In genomic region chr9:116146235-116146634, GRCm38 (mm10) we compare ENCODE assay signal across 9 mouse cellular contexts. TPM values are rescaled to one million over a fixed set of nuclear protein-coding genes. Genes with fewer than 3 reads are reported as not detected.
DNase-seq lines count a peak whose midpoint lies in the region; ATAC-seq and TF ChIP-seq lines count a peak whose summit lies in the region.
"Had no signal": no experiment of that assay in that cellular context is flagged by ENCODE, and none has a peak within 500 bp of the region (broad histone marks: within the 10 kb centered on the region; RNA-seq: fewer than 3 reads in every experiment).

No protein-coding gene starts in this region.

- ATAC-seq in heart, postnatal 0 days (ENCODE audit: insufficient read depth, low read depth), result peak; percentile 63
- no peak for ATAC-seq in midbrain, embryonic 11.5 days (ENCODE audit: low FRiP score)

- TF ChIP-seq EP300 in heart, postnatal 0 days (IDR thresholded peaks at IDR 0.05; ENCODE audit: low read depth), result no peak

- H3K9ac ChIP-seq in heart, postnatal 0 days (replicated peaks; ENCODE audit: low read depth, low read length), result no peak overlapping the region
- no peak overlapping the region; the same call in 1 of the 2 replicates for H3K9ac ChIP-seq in midbrain, embryonic 11.5 days (ENCODE audit: low read length)

- H3K36me3 ChIP-seq in heart, postnatal 0 days (replicated peaks; ENCODE audit: control insufficient read depth, insufficient read depth, low read length), result no peaks in the 10 kb centered on the region
- no peaks in the 10 kb centered on the region for H3K36me3 ChIP-seq in limb, embryonic 10.5 days
- no peaks in the 10 kb centered on the region for H3K36me3 ChIP-seq in midbrain, embryonic 11.5 days (ENCODE audit: control insufficient read depth, insufficient read depth, low read length)

- peak overlapping the region; percentile 40 for H3K27ac ChIP-seq in heart, postnatal 0 days (ENCODE audit: low read depth)
- H3K27ac ChIP-seq in limb, embryonic 10.5 days, result peak overlapping the region; percentile 30; the same call in 1 of the 2 replicates
- H3K27ac ChIP-seq in olfactory bulb, adult 2 months (ENCODE audit: insufficient read depth, low read depth, low read length), result peak overlapping the region; percentile 31; the same call in 1 of the 2 replicates
- H3K27ac ChIP-seq in midbrain, embryonic 11.5 days (ENCODE audit: low read depth, low read length), result no peak overlapping the region; the same call in 1 of the 2 replicates

- H3K27me3 ChIP-seq in heart, postnatal 0 days (ENCODE audit: control insufficient read depth, insufficient read depth, low read length), result no peaks in the 10 kb centered on the region
- no peaks in the 10 kb centered on the region for H3K27me3 ChIP-seq in limb, embryonic 10.5 days (ENCODE audit: low read depth, poor library complexity, severe bottlenecking)
- H3K27me3 ChIP-seq in midbrain, embryonic 11.5 days (ENCODE audit: control insufficient read depth, insufficient read depth, low read length), result no peaks in the 10 kb centered on the region

- TF ChIP-seq CTCF in lung, adult 2 months (IDR thresholded peaks at IDR 0.05; ENCODE audit: insufficient read depth, low read length), result no peak
- TF ChIP-seq CTCF in heart, postnatal 0 days (IDR thresholded peaks at IDR 0.05; ENCODE audit: low read depth), result no peak
- no peak for TF ChIP-seq CTCF in olfactory bulb, adult 2 months (IDR thresholded peaks at IDR 0.05; ENCODE audit: insufficient read depth, low read depth, low read length)

- peak; percentile 47 for DNase-seq in lung, adult 2 months
- no peak for DNase-seq in lung, postnatal 4 days
- DNase-seq in heart, postnatal 0 days (ENCODE audit: low spot score), result peak; percentile 57
- DNase-seq in limb, embryonic 10.5 days (ENCODE audit: low spot score), result no peak
- DNase-seq in yolk sac, embryonic 10.5 days (ENCODE audit: low spot score), result no peak
- DNase-seq in midbrain, embryonic 11.5 days (ENCODE audit: low spot score, missing footprints), result no peak
- DNase-seq in frontal cortex, adult 2 months (ENCODE audit: extremely low spot score in 1 of 2, low spot score in 1 of 2), result no peak
- DNase-seq: right cerebral cortex, postnatal 4 days had no signal

- no peaks in the 10 kb centered on the region for H3K9me3 ChIP-seq in heart, postnatal 0 days (replicated peaks; ENCODE audit: control insufficient read depth, low read length)
- H3K9me3 ChIP-seq in limb, embryonic 10.5 days (replicated peaks), result no peaks in the 10 kb centered on the region
- no peaks in the 10 kb centered on the region for H3K9me3 ChIP-seq in midbrain, embryonic 11.5 days (ENCODE audit: control insufficient read depth, low read length)

- H3K4me1 ChIP-seq in lung, adult 2 months (ENCODE audit: control insufficient read depth, insufficient read depth, low read length), result peaks cover 31% of the 10 kb centered on the region
- H3K4me1 ChIP-seq in heart, postnatal 0 days (ENCODE audit: control insufficient read depth, insufficient read depth), result peaks cover 32% of the 10 kb centered on the region
- peaks cover 46% of the 10 kb centered on the region for H3K4me1 ChIP-seq in limb, embryonic 10.5 days
- H3K4me1 ChIP-seq in olfactory bulb, adult 2 months (ENCODE audit: control insufficient read depth, insufficient read depth, low read length), result no peaks in the 10 kb centered on the region
- peaks cover 11% of the 10 kb centered on the region for H3K4me1 ChIP-seq in midbrain, embryonic 11.5 days (ENCODE audit: control insufficient read depth, insufficient read depth, low read length)

- WGBS in lung, adult 2 months, result 9% methylated on average over 9 of the region's 9 CpGs
- 16% methylated on average over 9 of the region's 9 CpGs for WGBS in heart, postnatal 0 days
- WGBS in limb, embryonic 10.5 days, result 84% methylated on average over 9 of the region's 9 CpGs
- WGBS in olfactory bulb, adult 2 months, result 69% methylated on average over 9 of the region's 9 CpGs
- WGBS in midbrain, embryonic 11.5 days, result 61% methylated on average over 9 of the region's 9 CpGs

- H3K4me3 ChIP-seq in lung, adult 2 months (replicated peaks; ENCODE audit: extremely low read depth, low read depth, low read length), result no peak overlapping the region
- H3K4me3 ChIP-seq in heart, postnatal 0 days (ENCODE audit: low read depth, low read length), result no peak overlapping the region
- no peak overlapping the region for H3K4me3 ChIP-seq in limb, embryonic 10.5 days
- H3K4me3 ChIP-seq in olfactory bulb, adult 2 months (ENCODE audit: insufficient read depth, low read depth, low read length), result no peak overlapping the region
- no peak overlapping the region for H3K4me3 ChIP-seq in midbrain, embryonic 11.5 days (ENCODE audit: low read depth, low read length)

- TF ChIP-seq POLR2A in lung, adult 2 months (IDR thresholded peaks at IDR 0.05; ENCODE audit: borderline replicate concordance, extremely low read depth, low read depth, low read length), result no peak
- no peak for TF ChIP-seq POLR2A in olfactory bulb, adult 2 months (IDR thresholded peaks at IDR 0.05; ENCODE audit: insufficient read depth, low read depth, low read length)

- H3K4me2 ChIP-seq in heart, postnatal 0 days (ENCODE audit: low read depth, low read length), result no peak overlapping the region
- no peak overlapping the region for H3K4me2 ChIP-seq in midbrain, embryonic 11.5 days

RNA-seq across cellular contexts. Expression of gene Tgfbr2, which starts 28.9 kb away (rescaled TPM):
- polyA plus RNA-seq in lung, adult 2 months (2012; rRNA removed), result 135 and 146 TPM in 2 replicates
- total RNA-seq in heart, postnatal 0 days (2014; rRNA removed; ENCODE audit: low replicate concordance), result 70.8 and 81.4 TPM in 2 replicates
- polyA plus RNA-seq in heart, postnatal 0 days (2015; fragmentation: Nextera tagmentation; extraction: Ambion mirVana), result 15.1 and 16.0 TPM in 2 replicates
- polyA plus RNA-seq in limb, embryonic 10.5 days (2016; fragmentation: Nextera tagmentation; extraction: Ambion mirVana), result 9.8 and 14.1 TPM in 2 replicates
- polyA plus RNA-seq in olfactory bulb, adult 2 months (2012; ENCODE audit: insufficient read depth, insufficient read length, low replicate concordance, missing spikeins), result not detected in 2 replicates
- polyA plus RNA-seq in midbrain, embryonic 11.5 days (2014; fragmentation: Nextera tagmentation; extraction: Ambion mirVana), result 8.1 and 9.2 TPM in 2 replicates
- polyA plus RNA-seq in frontal cortex, adult 2 months (2012; rRNA removed), result 9.1 and 11.5 TPM in 2 replicates

Comparison
In these comparisons a context has a peak if more than half of its experiments do, and no peak if none do; other contexts are left out.
1. DNase-seq: peak in lung, adult 2 months (single experiment) and heart, postnatal 0 days (single experiment); none in lung, postnatal 4 days (0 of 2), limb, embryonic 10.5 days (single experiment), yolk sac, embryonic 10.5 days (single experiment), midbrain, embryonic 11.5 days (single experiment) and frontal cortex, adult 2 months (0 of 2).